Mouse (Mus musculus): ENCODE data around the gene D930048N14Rik. TPM values are rescaled to one million over a fixed set of nuclear protein-coding genes. Genes with fewer than 3 reads are reported as not detected.
A peak's percentile ranks its signal among the peaks of the same experiment; 100 is the strongest.
"Not testable (repeated sequence)": the region's sequence is repeated elsewhere in the genome, so short reads cannot be mapped to it uniquely, and the experiment has no call there.

Gene D930048N14Rik
- total RNA-seq, 2 experiments from 2014 or later = 1.1 to 1.7 TPM

DNA sequence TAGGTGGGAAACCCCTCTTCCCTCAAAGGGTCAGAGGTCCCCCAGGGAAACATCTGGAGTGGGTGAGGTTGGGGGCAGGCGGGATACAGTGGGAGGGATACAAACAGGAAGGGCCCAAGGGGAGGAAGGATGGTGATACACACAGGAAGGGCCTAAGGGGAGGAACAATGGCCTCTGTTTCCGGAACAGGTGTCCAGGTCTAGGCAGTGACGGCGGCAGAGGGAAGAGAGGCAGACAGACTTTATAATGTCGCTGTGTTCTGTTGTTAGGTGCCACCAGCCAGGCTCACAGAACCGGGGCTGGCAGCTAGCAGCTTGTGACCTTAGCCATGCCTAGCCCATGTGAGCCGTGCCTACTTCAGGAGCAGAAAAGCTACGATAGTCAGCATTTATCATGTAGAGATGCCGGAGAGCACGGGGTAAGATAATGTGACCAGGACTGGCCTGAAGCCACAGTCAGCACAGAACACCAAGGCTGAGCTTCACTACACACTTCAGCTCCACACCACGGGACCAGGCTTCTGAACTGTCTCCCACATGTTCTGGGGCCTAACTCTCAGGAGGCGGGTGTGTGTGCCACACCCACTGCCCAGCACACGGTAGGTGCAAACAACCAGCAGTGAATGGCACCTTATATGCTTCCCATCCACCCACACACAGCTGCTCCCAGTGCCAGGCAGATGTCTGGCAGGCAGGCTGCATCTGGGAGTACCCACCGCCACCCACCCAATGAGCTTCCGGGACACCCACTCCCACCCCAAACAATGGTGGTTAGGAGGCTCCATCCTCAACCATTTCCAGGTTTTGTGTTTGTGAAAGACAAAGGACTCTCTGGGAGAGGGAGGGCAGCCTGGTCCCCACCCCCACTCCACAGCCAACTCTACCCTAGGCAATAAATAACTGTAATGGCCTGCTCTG is 3.7 kb upstream of the D930048N14Rik start:
- intact Hi-C loops (cut with DNase I) = no loop called here
- peak in 1 of 2 experiments; percentile 33 for DNase-seq (ENCODE audit: low spot score in 2 of 2)

DNA sequence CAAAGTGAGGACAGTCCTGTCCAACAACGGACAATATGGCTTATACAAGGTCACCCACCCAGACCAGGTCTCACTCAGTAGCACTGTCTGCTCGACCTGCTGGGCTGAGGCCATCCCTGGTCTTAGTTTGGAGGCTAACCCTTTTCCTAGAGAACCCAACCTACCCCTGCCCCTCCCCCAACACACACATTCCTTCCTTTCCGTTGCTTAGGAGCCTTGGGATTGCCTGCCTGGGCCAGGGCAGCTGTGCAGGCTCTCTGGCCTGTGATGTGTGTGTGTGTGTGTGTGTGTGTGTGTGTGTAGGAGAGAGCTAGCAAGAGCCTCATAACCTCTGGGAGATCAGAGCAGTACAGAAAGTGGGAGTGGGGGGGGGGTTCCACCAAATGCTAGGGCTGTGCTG is 2.2 kb upstream of the D930048N14Rik start:
- intact Hi-C loops (cut with DNase I) = no loop called here
- DNase-seq (ENCODE audit: low spot score in 2 of 2) = no peak

DNA sequence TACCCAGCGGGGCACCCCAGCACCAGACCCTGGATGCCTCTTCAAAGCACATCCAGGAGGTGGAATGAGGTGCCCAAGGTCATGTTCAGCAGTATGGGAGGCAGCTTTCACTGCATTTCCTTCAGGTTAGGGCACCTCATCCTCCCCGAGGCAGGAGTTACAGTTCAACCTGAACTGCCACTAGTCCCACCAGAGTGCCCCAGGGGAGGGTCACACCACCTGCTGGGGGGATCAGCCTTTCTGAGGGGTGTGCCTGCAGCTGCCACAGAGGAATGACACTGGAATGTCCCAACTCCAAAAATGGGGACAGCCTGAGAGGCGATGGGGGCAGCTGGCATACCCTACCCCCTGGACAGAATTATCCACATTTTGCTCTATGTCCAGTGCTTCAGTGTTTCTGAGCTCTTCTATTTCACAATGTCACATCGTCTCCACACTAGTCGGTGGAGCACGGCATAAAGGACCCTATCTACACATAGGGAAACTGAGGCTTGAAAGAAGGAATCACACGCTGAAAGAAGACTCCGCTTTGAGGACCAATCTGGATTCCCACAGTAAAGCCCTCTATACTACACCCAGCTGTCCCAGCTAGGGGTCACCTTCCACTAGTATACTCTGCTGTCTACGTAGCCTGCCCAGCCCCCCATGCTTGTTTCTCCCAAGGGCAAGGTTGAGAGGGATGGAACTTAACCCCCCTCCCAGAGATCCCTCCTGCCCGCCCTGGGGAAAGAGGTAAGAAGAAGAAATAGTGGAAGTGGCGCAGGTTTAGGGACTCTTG is 1.5 kb upstream of the D930048N14Rik start:
- no peak for DNase-seq (ENCODE audit: low spot score in 2 of 2)
- intact Hi-C loops (cut with DNase I) = no loop called here

DNA sequence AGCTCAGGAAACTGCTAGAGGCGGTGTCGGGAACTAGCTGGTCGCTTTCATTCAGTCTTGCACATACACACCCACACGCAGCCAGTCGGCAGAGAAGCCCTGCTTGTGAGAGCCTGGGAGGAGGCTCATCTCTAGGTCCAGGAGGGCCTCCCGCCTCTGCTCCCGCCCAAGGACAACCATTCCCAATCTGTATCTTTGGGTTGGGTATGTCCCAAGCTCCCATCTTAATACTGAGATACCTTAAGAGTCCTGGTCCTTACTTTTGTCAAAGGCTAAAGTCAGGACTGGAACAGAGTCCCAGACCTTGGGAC is 910 bp upstream of the D930048N14Rik start:
- intact Hi-C loops (cut with DNase I) = loop anchor here (1.0 kb wide), 1 partner anchor 32 kb away; no protein-coding TSS in a partner anchor
- peak in 1 of 2 experiments; percentile 70 for DNase-seq (ENCODE audit: low spot score in 2 of 2)

DNA sequence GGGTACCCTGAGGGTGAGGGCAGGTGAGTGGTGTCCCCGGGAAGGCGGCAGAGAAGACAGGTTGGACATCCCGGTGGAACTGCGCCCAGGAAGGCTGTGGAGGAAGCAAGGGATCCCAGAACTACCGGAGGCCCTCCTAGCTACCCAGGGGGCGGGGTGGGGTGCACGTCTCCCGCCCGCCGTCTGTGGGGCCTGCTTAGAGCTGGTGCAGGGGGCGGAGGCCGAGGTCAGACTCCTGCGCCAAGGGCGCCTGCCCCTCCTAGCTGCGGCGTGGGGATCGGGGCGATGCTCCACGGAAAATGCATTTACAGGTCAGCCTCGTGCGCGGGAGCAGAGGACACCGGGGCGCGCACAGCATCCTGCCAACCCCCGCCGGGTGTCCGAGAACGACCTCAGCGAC is 493 bp upstream of the D930048N14Rik start:
- intact Hi-C loops (cut with DNase I) = loop anchor here (1.0 kb wide), 1 partner anchor 32 kb away; no protein-coding TSS in a partner anchor
- DNase-seq (ENCODE audit: low spot score in 2 of 2) = no peak

DNA sequence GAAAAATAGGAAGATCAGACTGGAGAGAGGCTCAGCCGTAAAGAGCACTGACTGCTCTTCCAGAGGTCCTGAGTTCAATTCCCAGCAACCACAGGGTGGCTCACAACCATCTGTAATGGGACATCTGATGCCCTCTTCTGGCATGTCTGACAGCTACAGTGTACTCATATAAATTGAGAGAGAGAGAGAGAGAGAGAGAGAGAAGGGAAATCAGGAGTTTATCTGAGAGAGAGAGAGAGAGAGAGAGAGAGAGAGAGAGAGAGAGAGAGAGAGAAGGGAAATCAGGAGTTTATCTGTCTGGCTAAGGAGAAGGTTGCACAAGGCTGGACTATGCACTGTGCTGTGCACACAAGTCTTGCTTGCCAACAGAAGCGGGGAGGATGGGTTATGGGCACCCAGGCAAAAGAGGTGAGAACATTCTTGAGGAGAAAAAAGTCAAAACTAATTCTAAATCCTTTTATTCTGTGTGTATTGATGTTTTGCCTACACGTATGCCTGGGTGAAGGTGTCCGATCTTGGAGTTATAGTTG is 2.2 kb downstream of the D930048N14Rik start:
- intact Hi-C loops (cut with DNase I) = no loop called here
- no peak for DNase-seq (ENCODE audit: low spot score in 2 of 2)

DNA sequence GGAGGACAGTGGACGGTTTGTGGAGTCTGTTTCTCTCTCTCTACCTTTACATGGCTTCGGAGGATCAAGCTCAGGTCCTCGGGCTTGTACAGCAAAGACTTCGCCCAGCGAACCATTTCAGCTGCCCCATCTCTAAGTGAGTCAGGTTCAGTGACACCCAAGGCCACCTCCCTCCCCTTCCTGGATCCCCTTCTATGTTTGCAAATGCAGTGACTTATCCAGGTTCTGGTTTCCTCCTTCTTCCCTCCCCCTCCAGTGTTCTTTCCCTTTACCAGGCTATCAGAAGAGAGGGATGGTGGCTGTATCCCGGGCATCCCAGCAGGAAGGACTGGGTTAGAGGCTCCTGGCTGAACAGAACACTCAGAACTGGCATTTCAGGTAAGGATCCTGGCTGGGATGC is 3.0 kb downstream of the D930048N14Rik start:
- intact Hi-C loops (cut with DNase I) = no loop called here
- DNase-seq (ENCODE audit: low spot score in 2 of 2) = no peak

DNA sequence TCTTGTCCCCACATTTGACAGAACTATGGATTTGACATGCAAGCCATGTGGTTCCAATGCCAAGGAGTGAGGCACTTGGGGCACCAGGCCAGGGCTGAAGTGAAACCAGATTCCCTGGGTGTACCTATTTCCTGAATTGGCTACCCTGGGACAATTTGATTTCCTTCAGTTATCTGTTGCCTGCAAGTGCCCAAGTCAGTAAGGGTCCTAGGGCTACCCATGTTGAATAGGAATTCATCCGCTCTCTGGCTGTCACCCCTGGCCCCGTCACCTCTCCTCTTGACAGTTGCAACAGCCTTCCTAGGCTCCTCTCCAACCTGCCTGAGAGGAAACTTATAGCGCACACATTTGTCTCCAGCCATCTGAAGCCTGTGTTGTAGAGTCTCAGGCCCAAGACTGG is 4.1 kb downstream of the D930048N14Rik start:
- intact Hi-C loops (cut with DNase I) = no loop called here
- no peak for DNase-seq (ENCODE audit: low spot score in 2 of 2)

DNA sequence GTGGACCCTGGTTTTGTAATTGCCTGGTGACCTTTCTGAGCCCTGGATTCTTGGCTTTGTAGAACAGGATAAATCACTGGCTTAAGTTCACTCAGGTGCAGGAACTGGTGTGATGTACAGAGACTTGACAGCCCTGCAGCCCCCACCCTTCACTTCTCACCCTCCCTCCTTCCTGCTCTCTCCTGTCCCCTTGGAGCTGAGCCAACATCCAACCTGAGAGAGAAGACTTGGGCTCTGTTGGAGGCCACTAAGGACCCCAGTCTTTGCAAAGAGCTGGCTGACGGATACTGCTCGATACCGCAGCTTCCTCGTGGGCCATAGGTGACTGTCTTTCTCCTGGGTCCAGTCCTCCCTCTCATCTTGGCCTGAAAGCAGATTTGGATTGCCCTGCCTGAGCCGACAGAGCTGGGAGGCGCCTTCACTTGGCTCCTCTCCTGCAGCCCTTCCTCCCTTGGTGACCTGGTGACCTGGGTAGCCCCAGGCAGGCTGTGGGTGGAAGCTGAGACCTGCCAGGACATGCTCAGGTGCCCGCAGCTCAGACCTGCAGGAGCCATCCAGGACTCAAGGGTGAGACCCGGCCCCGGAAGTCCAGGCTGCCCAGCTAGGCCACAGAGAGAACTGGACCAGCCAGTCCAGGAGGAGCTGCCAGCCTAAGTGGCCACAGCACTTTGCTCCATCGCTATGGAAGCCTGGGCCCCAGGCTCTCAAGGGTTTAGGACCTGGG is 6.2 kb downstream of the D930048N14Rik start:
- DNase-seq (ENCODE audit: low spot score in 2 of 2) = no peak
- intact Hi-C loops (cut with DNase I) = no loop called here

DNA sequence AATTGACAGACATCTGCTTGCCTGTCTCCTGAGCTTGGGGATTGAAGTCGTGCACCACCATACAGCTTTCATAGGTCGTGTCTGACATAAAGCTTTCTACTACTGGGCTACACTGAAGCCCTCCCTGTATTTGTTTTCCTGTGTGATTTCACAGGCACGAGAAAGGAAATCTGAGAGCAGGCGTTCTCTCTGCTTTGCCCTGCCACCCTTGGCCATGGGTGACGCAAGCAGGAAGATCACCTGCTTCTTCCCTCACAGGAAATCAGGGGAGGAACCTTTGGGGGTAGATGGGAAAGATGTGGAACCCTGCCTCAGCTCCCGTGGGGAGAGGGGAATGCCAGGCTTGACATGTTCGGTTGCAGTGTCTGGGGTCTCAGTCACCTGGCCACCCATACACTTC is 7.5 kb downstream of the D930048N14Rik start:
- no peak for DNase-seq (ENCODE audit: low spot score in 2 of 2)
- intact Hi-C loops (cut with DNase I) = no loop called here

DNA sequence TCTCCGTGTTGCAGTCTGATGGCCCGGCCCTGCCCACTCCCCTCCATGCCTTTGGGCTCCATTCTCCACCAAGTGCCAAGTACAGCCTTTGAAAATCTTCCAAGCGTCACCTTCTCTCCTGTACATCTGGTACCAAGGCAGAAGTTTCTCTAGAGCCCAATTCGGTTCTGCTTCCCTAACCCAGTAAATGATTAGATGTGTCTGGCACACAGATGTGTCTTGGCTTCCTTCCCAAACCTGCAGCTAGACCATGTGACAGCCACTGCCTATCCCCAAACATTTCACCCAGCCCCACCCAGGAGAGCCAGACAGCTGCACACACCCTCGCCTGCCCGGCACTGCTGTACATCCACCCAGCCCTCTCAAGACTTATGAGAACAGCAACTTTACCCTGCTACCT is 8.0 kb downstream of the D930048N14Rik start:
- DNase-seq (ENCODE audit: low spot score in 2 of 2) = peak; percentile 38 to 45

DNA sequence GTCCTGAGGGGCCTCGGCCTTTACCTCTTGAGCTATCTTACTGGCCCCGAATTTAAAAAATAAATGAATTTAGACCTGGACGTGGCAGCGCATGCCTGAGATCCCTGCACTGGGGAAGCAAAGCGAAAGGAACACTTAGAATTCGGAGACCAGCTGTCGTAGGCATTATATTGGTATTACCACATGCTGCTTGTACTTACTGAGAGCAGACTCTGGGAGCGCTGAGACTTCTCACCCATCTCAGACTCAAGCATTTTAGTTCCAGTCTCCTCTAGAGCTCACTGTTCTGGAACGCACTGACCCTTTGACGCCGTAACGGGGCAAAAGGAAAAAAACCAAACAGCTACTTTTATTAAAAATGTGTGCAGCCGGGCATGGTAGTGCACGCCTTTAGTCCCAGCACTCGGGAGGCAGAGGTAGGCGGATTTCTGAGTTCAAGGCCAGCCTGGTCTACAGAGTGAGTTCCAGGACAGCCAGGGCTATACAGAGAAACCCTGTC is 11.2 kb downstream of the D930048N14Rik start:
- no peak for DNase-seq (ENCODE audit: low spot score in 2 of 2)
- intact Hi-C loops (cut with DNase I) = no loop called here

More for the DNA sequence above, 8.0 kb downstream of the D930048N14Rik start:
- intact Hi-C loops (cut with DNase I) = no loop called here

DNA sequence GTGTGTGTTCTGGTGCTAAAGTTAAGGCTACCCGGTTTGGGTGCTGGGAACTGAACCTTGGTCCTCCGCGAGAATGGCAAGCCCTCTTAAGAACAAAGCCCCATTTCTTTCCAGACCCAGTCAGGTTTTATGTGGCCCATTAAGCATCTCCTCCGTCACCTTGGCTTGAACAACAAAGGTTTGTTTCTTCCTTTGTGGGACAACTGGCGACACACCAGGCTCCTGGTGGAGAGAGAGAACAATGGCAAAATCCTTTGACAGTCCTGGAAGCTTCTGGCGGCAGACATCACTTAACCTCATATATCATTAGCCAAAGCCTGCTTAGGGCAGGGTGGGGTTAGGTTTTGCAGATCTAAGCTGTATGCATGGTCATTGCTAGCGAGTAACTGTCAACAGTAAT is 11.9 kb downstream of the D930048N14Rik start:
- intact Hi-C loops (cut with DNase I) = no loop called here
- no peak for DNase-seq (ENCODE audit: low spot score in 2 of 2)

DNA sequence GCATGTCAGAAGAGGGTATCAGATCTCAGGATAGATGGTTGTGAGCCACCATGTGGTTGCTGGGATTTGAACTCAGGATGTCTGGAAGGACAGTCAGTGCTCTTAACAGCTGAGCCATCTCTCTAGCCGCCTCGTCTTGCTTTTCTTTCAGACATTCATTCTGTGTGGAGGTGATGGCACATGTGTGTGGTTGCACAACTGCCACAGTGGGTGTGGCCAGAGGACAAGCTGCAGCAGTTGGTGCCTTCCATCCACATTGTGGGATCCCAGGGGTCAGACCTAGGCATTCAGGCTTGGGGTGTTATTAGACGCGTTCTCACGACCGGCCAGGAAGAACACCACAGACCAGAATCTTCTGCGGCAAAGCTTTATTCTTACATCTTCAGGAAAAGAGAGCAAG is 14.0 kb downstream of the D930048N14Rik start:
- DNase-seq (ENCODE audit: low spot score in 2 of 2); intact Hi-C loops (cut with DNase I): not testable (repeated sequence)

DNA sequence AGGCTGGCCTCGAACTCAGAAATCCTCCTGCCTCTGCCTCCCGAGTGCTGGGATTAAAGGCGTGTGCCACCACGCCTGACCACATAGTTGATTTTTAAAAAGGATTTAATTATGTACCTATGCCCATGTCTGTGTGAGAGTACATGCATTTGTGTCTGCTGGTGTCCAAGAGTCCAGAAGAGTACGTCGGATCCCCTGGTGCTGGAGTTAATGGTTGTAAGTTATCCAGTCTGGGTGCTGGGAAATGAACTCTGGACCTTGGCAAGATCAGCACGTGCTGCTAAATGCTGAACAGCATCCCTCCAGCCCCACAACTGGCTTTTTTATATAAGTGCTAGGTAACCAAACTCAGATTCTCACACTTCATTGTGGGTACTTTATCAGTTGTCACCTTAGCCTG is 20.1 kb downstream of the D930048N14Rik start:
- intact Hi-C loops (cut with DNase I) = no loop called here
- DNase-seq (ENCODE audit: low spot score in 2 of 2) = no peak

DNA sequence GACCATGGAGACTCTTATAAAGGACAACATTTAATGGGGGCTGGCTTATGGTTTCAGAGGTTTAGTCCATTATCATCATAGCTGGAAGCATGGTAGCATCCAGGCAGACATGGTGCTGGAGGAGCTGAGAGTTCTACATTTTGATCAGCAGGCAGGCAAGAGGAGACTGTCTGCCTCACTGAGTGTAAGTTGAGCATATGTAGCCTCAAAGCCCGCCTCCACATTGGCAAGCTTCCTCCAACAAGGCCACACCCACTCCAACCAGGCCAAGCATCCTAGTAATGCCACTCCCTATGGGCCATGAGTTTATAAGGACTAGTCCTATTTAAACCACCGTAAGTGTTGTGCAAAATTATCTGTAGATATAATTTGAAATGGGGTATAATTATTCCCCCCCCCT is 20.6 kb downstream of the D930048N14Rik start:
- intact Hi-C loops (cut with DNase I) = no loop called here
- DNase-seq (ENCODE audit: low spot score in 2 of 2) = no peak

DNA sequence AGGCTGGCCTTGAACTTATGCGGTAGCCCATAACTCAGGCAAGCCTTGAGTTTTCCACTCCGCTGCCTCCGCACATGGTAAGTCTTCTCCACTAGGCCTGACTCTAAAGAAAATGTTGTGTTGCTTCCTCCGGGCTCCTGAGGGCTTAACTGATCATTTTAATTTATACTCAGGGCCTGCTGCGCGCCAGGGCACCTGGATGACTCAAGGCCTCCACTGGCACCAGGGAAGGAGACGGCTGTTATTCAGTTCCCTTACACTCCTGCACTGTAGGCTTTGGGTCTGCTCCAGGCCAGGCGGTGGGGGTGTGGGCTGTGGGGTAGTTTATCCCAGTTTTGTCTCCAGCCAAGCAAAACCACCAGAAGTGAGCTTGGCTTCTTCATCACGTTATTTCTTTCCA is 22.5 kb downstream of the D930048N14Rik start:
- no peak for DNase-seq (ENCODE audit: low spot score in 2 of 2)
- intact Hi-C loops (cut with DNase I) = no loop called here

DNA sequence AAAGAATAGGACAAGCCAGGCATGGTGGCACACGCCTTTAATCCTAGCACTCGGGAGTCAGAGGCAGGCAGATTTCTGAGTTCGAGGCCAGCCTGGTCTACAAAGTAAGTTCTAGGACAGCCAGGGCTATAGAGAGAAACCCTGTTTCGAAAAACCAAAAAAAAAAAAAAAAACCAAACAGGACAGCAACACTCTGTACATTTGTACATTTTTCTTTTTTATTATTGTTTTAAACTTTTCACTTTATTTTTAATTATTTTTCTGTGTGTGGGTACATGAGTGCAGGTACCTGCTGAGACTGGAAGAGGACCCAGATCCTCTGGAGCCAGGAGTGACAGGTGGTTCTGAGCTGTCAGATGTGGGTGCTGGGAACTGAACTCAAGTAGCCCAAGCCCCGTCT is 24.6 kb downstream of the D930048N14Rik start:
- intact Hi-C loops (cut with DNase I) = no loop called here
- DNase-seq (ENCODE audit: low spot score in 2 of 2) = no peak

DNA sequence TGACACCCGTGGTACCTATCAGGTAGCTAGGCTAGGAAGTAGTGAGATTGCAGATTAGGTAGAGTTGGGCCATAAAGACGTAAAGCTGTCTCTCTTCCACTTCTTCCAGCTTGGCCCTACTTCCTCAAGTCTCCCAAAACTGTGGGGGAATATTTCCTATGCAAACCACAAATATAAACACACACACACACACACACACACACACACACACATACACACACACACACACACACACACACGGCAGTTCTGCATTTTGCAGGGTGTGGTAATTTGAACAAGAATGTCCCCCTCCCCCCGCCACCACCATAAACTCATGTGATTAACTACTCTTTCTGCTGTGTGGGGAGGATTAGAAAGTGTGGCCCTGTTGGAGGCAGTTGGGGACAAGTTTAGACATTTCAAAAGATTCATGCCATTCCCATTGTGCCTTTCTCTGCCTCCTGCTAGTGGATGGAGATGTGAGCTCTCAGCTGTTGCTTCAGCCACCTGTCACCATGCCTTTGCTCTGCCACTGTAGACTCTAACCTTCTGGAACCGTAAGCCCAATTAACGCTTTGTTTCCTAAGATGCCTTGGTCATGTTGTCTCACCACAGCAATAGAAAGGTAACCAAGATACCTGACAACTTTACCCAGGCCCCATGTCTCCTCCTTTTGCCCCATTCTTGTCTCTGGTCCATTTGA is 27.1 kb downstream of the D930048N14Rik start:
- DNase-seq (ENCODE audit: low spot score in 2 of 2) = no peak
- intact Hi-C loops (cut with DNase I) = no loop called here

Measured in left cerebral cortex, postnatal 25 days (tissue).